Mouse (Mus musculus) hindbrain, postnatal 0 days (tissue): ENCODE data around the gene Gna11. TPM values are rescaled to one million over a fixed set of nuclear protein-coding genes. Genes with fewer than 3 reads are reported as not detected.

Experiments
- ATAC-seq: fragments of 200-750 bp; cut with Nextera tagmentation; 2 replicates; pipeline ENCODE4 v1.8.0; 2017; ENCODE audit warnings: mild to moderate bottlenecking, moderate TSS enrichment, moderate library complexity
- DNase-seq: peaks from one replicate; pipeline ENCODE4 v3.0.0-alpha.2; 2015; ENCODE audit warnings: low spot score
- H3K27ac ChIP-seq: fragments of 300-500 bp; sonication (generic); 2 replicates; pipeline ENCODE4 v1.5.1; 2014; ENCODE audit warnings: mild to moderate bottlenecking
- H3K27me3 ChIP-seq: fragments of 300-500 bp; sonication (generic); 2 replicates; pipeline ENCODE4 v1.6.1; 2014; ENCODE audit warnings: low read length, mixed read lengths; ENCODE audit not compliant: insufficient read depth
- H3K36me3 ChIP-seq: fragments of 300-500 bp; sonication (generic); 2 replicates; pipeline ENCODE4 v1.6.1; 2014; ENCODE audit warnings: low read length, mixed read lengths; ENCODE audit not compliant: insufficient read depth
- H3K4me1 ChIP-seq: fragments of 300-500 bp; sonication (generic); 2 replicates; pipeline ENCODE4 v1.6.1; 2014; ENCODE audit warnings: antibody characterized with exemption, low read length, mixed read lengths; ENCODE audit not compliant: insufficient read depth
- H3K4me2 ChIP-seq: fragments of 300-500 bp; sonication (generic); 2 replicates; pipeline ENCODE4 v1.6.1; 2014; ENCODE audit warnings: low read depth, mild to moderate bottlenecking, low read length, moderate library complexity, mixed read lengths
- H3K4me3 ChIP-seq: fragments of 300-500 bp; sonication (generic); 2 replicates; pipeline ENCODE4 v1.5.1; 2014; ENCODE audit warnings: low read length
- H3K9ac ChIP-seq: fragments of 300-500 bp; sonication (generic); replicated peaks from 2 replicates; pipeline ENCODE4 v1.6.1; 2014; ENCODE audit warnings: mild to moderate bottlenecking, low read length, moderate library complexity, mixed read lengths
- H3K9me3 ChIP-seq: fragments of 300-500 bp; sonication (generic); 2 replicates; pipeline ENCODE4 v1.6.1; 2016; ENCODE audit warnings: low read length, mixed read lengths
- CTCF ChIP-seq: IDR thresholded peaks from 2 replicates; pipeline ENCODE4 v1.5.1; 2016; ENCODE audit warnings: antibody characterized with exemption, control low read depth, low read depth
- WGBS: fragments of 180-500 bp; shearing (Covaris S2); extraction: QIAGEN DNeasy Blood & Tissue Kit; methylation state at CpG from one replicate; pipeline ENCODE4 v1.1.7; 2014; 5-methylcytosine and 5-hydroxymethylcytosine counted together
- polyA plus RNA-seq: library from polyadenylated mRNA; unstranded; fragments of >200 nt; fragmentation: Nextera tagmentation; extraction: Ambion mirVana; gene quantifications from 2 replicates; pipeline ENCODE4 v1.2.1, GENCODE M21; 2015
- total RNA-seq: library from RNA; depleted of rRNA; stranded (reverse); fragments of >200 nt; gene quantifications from 2 replicates; pipeline ENCODE4 v1.2.3, GENCODE M21; 2014; rRNA removed

The Gna11 gene
- total RNA-seq (121 and 139 TPM in 2 replicates), polyA plus RNA-seq (95.6 and 105 TPM in 2 replicates)

GRCm38 (mm10) chr10:81545161-81545747 is at the start of gene Gna11:
Gna11 (minus strand) TSS chr10:81545190.
- no peak; the same call in 1 of the 2 replicates for TF ChIP-seq CTCF
- H3K36me3 ChIP-seq = no peaks in the 10 kb centered on the region
- H3K9ac ChIP-seq = peak within 1 kb of the TSS; percentile 89
- H3K27me3 ChIP-seq = no peaks in the 10 kb centered on the region
- peaks cover 17% of the 10 kb centered on the region for H3K4me1 ChIP-seq
- DNase-seq = peak; percentile 100
- H3K9me3 ChIP-seq = no peaks in the 10 kb centered on the region
- H3K4me3 ChIP-seq = peak within 1 kb of the TSS; percentile 80
- ATAC-seq = peak; percentile 97
- H3K4me2 ChIP-seq = peak within 1 kb of the TSS; percentile 97
- peak within 1 kb of the TSS; percentile 90 for H3K27ac ChIP-seq
- WGBS = under 1% methylated on average over 54 of the region's 59 CpGs

GRCm38 (mm10) chr10:81593935-81594334 is 48.9 kb upstream of the Gna11 start:
- Histone ChIP-seq H3K4me3 (no peak overlapping the region), H3K9me3 (no peaks in the 10 kb centered on the region), H3K36me3 (no peaks in the 10 kb centered on the region), H3K27me3 (no peaks in the 10 kb centered on the region), H3K4me2 (no peak overlapping the region), H3K9ac (no peak overlapping the region), H3K27ac (no peak overlapping the region), H3K4me1 (peaks cover 20% of the 10 kb centered on the region)
- 79% methylated on average over 18 of the region's 18 CpGs for WGBS
- ATAC-seq (no peak), DNase-seq (no peak)
- no peak for TF ChIP-seq CTCF

- TF ChIP-seq CTCF = no peak
- Histone ChIP-seq H3K27ac (no peak overlapping the region), H3K9ac (no peak overlapping the region), H3K9me3 (no peaks in the 10 kb centered on the region), H3K4me1 (peaks cover 20% of the 10 kb centered on the region), H3K4me3 (no peak overlapping the region), H3K27me3 (no peaks in the 10 kb centered on the region), H3K4me2 (no peak overlapping the region), H3K36me3 (no peaks in the 10 kb centered on the region)
- ATAC-seq (no peak), DNase-seq (no peak)
- WGBS = 66% methylated on average over 4 of the region's 4 CpGs
Measured at GRCm38 (mm10) chr10:81593223-81593622, 48.2 kb upstream of the Gna11 start.

GRCm38 (mm10) chr10:81592631-81593030 is 47.6 kb upstream of the Gna11 start:
- Histone ChIP-seq H3K9me3 (no peaks in the 10 kb centered on the region), H3K27ac (no peak overlapping the region), H3K9ac (no peak overlapping the region), H3K4me2 (no peak overlapping the region), H3K27me3 (no peaks in the 10 kb centered on the region), H3K36me3 (no peaks in the 10 kb centered on the region), H3K4me1 (peaks cover 20% of the 10 kb centered on the region), H3K4me3 (no peak overlapping the region)
- no peak for TF ChIP-seq CTCF
- 80% methylated on average over 7 of the region's 7 CpGs for WGBS
- DNase-seq (no peak), ATAC-seq (no peak)

- Histone ChIP-seq H3K27me3 (no peaks in the 10 kb centered on the region), H3K9ac (no peak overlapping the region), H3K4me3 (no peak overlapping the region), H3K36me3 (no peaks in the 10 kb centered on the region), H3K9me3 (no peaks in the 10 kb centered on the region), H3K4me1 (peaks cover 15% of the 10 kb centered on the region), H3K4me2 (no peak overlapping the region), H3K27ac (no peak overlapping the region)
- TF ChIP-seq CTCF = no peak
- no peak for DNase-seq
- ATAC-seq = no peak
- WGBS = 62% methylated on average over 9 of the region's 9 CpGs
Measured at GRCm38 (mm10) chr10:81591846-81592245, 46.9 kb upstream of the Gna11 start.

- Histone ChIP-seq H3K4me1 (no peaks in the 10 kb centered on the region), H3K4me3 (no peak overlapping the region), H3K4me2 (no peak overlapping the region), H3K27me3 (peaks cover 6% of the 10 kb centered on the region; the same call in 1 of the 2 replicates), H3K27ac (no peak overlapping the region), H3K9ac (no peak overlapping the region), H3K36me3 (no peaks in the 10 kb centered on the region), H3K9me3 (no peaks in the 10 kb centered on the region)
- no peak for ATAC-seq
- no peak for DNase-seq
- WGBS = 70% methylated on average over 7 of the region's 7 CpGs
- TF ChIP-seq CTCF = no peak
Measured at GRCm38 (mm10) chr10:81588739-81589138, 43.7 kb upstream of the Gna11 start.

GRCm38 (mm10) chr10:81583347-81583746 is 38.4 kb upstream of the Gna11 start:
- H3K4me2 ChIP-seq = no peak overlapping the region
- no peaks in the 10 kb centered on the region for H3K36me3 ChIP-seq
- H3K4me3 ChIP-seq = no peak overlapping the region
- ATAC-seq = no peak
- DNase-seq = no peak
- WGBS = 39% methylated on average over 6 of the region's 6 CpGs
- peaks cover 4% of the 10 kb centered on the region; the same call in 1 of the 2 replicates for H3K4me1 ChIP-seq
- no peak overlapping the region for H3K27ac ChIP-seq
- no peaks in the 10 kb centered on the region for H3K9me3 ChIP-seq
- peaks cover 6% of the 10 kb centered on the region; the same call in 1 of the 2 replicates for H3K27me3 ChIP-seq
- TF ChIP-seq CTCF = no peak
- H3K9ac ChIP-seq = no peak overlapping the region
